8 mouse cellular contexts compared by ENCODE assay signal in genomic region chr14:115831219-115831755, GRCm38 (mm10).
A peak's percentile ranks its signal among the peaks of the same experiment; 100 is the strongest.
DNase-seq lines count a peak whose midpoint lies in the region; ATAC-seq and TF ChIP-seq lines count a peak whose summit lies in the region.

No protein-coding gene starts in this region.

- TF ChIP-seq EP300 in lung, postnatal 0 days (IDR thresholded peaks at IDR 0.05), result no peak

- no peaks in the 10 kb centered on the region for H3K4me1 ChIP-seq in E14TG2a.4 (replicated peaks; ENCODE audit: low read depth, low read length)
- H3K4me1 ChIP-seq in lung, postnatal 0 days (ENCODE audit: insufficient read depth, low read depth, low read length), result no peaks in the 10 kb centered on the region

- H3K4me3 ChIP-seq in E14TG2a.4 (replicated peaks; ENCODE audit: low read length), result no peak overlapping the region
- H3K4me3 ChIP-seq in lung, postnatal 0 days (ENCODE audit: low read depth, low read length), result no peak overlapping the region

- H3K27me3 ChIP-seq in E14TG2a.4 (ENCODE audit: insufficient read depth, low read length), result no peaks in the 10 kb centered on the region
- no peaks in the 10 kb centered on the region for H3K27me3 ChIP-seq in lung, postnatal 0 days (replicated peaks; ENCODE audit: insufficient read depth, low read length)

- no peak overlapping the region for H3K9ac ChIP-seq in lung, postnatal 0 days (replicated peaks; ENCODE audit: low read depth)

- peak; percentile 62 for DNase-seq in adipocyte (ENCODE audit: low spot score)
- DNase-seq in embryo, embryonic 10.5 days (ENCODE audit: low spot score), result peak; percentile 87
- peak; percentile 29 to 31 for DNase-seq in gastrocnemius, postnatal 36 days
- DNase-seq in layer of hippocampus, adult 11-12 months (ENCODE audit: low spot score), result peak; percentile 80
- peak; percentile 72 for DNase-seq in lung, postnatal 0 days (ENCODE audit: low spot score)
- peak; percentile 50 for DNase-seq in retina, postnatal 7 days (ENCODE audit: low read depth, low spot score)

- H3K27ac ChIP-seq in lung, postnatal 0 days (ENCODE audit: low read length), result no peak overlapping the region

- WGBS in lung, postnatal 0 days, result 0% methylated on average over 7 of the region's 7 CpGs

- intact Hi-C loops in gastrocnemius, postnatal 36 days (cut with DNase I), result no loop called here

- H3K4me2 ChIP-seq in lung, postnatal 0 days (replicated peaks; ENCODE audit: low read depth, low read length), result no peak overlapping the region

- peak; percentile 87 for TF ChIP-seq CTCF in E14TG2a.4 (conservative IDR thresholded peaks at IDR 0.05; ENCODE audit: low read length)
- TF ChIP-seq CTCF in lung, postnatal 0 days (IDR thresholded peaks at IDR 0.05), result peak; percentile 90

- ATAC-seq in lung, postnatal 0 days, result no peak
- no peak for ATAC-seq in activated CD4-positive, CD25-positive, alpha-beta regulatory T cell, adult 4 months

- no peaks in the 10 kb centered on the region for H3K9me3 ChIP-seq in E14TG2a.4 (ENCODE audit: low read length)
- H3K9me3 ChIP-seq in lung, postnatal 0 days (ENCODE audit: low read length), result no peaks in the 10 kb centered on the region

- H3K36me3 ChIP-seq in E14TG2a.4 (ENCODE audit: insufficient read depth, low read length), result no peaks in the 10 kb centered on the region
- H3K36me3 ChIP-seq in lung, postnatal 0 days (ENCODE audit: insufficient read depth, low read length), result no peaks in the 10 kb centered on the region

Comparison
In these comparisons a context has a peak if more than half of its experiments do, and no peak if none do; other contexts are left out.
1. DNase-seq: peak in every context shown above with its lines; median percentile 87 in embryo, embryonic 10.5 days; 80 in layer of hippocampus, adult 11-12 months; 72 in lung, postnatal 0 days; 62 in adipocyte; 50 in retina, postnatal 7 days; 30 in gastrocnemius, postnatal 36 days.